Mouse (Mus musculus) neural tube, embryonic 13.5 days (tissue): ENCODE measurements around the gene Ccl3. TPM values are rescaled to one million over a fixed set of nuclear protein-coding genes. Genes with fewer than 3 reads are reported as not detected.

Experiments
- ATAC-seq: fragments of 200-750 bp; cut with Nextera tagmentation; 2 replicates; pipeline ENCODE4 v1.8.0; 2017; ENCODE audit warnings: low read depth, mild to moderate bottlenecking, moderate TSS enrichment, moderate library complexity
- H3K27ac ChIP-seq: fragments of 300-500 bp; sonication (generic); replicated peaks from 2 replicates; pipeline ENCODE4 v1.5.1; 2015; ENCODE audit warnings: moderate library complexity, mild to moderate bottlenecking, inconsistent platforms
- H3K27me3 ChIP-seq: fragments of 300-500 bp; sonication (generic); 2 replicates; pipeline ENCODE4 v1.6.1; 2015; ENCODE audit warnings: mild to moderate bottlenecking, inconsistent platforms
- H3K36me3 ChIP-seq: fragments of 300-500 bp; sonication (generic); 2 replicates; pipeline ENCODE4 v1.6.1; 2015; ENCODE audit warnings: mild to moderate bottlenecking, inconsistent platforms
- H3K4me1 ChIP-seq: fragments of 300-500 bp; sonication (generic); replicated peaks from 2 replicates; pipeline ENCODE4 v1.6.1; 2015; ENCODE audit warnings: inconsistent platforms
- H3K4me2 ChIP-seq: fragments of 300-500 bp; sonication (generic); 2 replicates; pipeline ENCODE4 v1.6.1; 2015; ENCODE audit warnings: inconsistent platforms, mild to moderate bottlenecking, moderate library complexity
- H3K4me3 ChIP-seq: fragments of 300-500 bp; sonication (generic); 2 replicates; pipeline ENCODE4 v1.5.1; 2015; ENCODE audit warnings: mild to moderate bottlenecking, inconsistent platforms
- H3K9ac ChIP-seq: fragments of 300-500 bp; sonication (generic); 2 replicates; pipeline ENCODE4 v1.6.1; 2015; ENCODE audit warnings: moderate library complexity, mild to moderate bottlenecking, inconsistent platforms
- H3K9me3 ChIP-seq: fragments of 300-500 bp; sonication (generic); 2 replicates; pipeline ENCODE4 v1.6.1; 2016; ENCODE audit warnings: inconsistent platforms
- WGBS: fragments of 180-500 bp; shearing (Covaris S2); methylation state at CpG from one replicate; pipeline ENCODE4 v1.1.7; 2015; 5-methylcytosine and 5-hydroxymethylcytosine counted together
- polyA plus RNA-seq: library from polyadenylated mRNA; unstranded; fragments of >200 nt; fragmentation: Nextera tagmentation; extraction: Ambion mirVana; gene quantifications from 2 replicates; pipeline ENCODE4 v1.2.1, GENCODE M21; 2015

Ccl3 gene
- polyA plus RNA-seq, 1 experiment from 2014 or later, result 2.0 TPM

DNA sequence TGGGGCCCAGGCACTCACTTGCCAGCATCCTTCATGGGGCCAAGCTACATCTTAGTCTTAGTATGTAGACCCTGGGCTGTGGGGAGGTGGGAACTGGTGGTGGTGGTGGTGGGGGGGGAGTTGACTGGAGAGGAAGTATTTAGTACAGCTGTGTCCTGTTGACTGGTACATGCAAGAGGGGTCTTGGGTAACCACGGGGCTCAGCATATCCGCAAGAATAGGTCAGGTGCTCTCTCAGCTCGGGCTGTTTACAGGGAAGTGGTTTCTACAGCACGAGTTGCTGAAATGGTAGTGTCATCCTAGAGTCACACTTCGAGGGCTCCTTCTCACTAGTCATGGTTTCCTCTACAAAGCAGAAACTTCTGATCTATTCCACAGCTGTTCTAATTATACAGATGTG is 9.0 kb downstream of the Ccl3 start:
- WGBS, result 87% methylated on average over 5 of the region's 5 CpGs
- no peak overlapping the region for H3K4me2 ChIP-seq
- no peaks in the 10 kb centered on the region for H3K36me3 ChIP-seq
- no peak overlapping the region for H3K4me3 ChIP-seq
- no peak overlapping the region for H3K9ac ChIP-seq
- H3K27me3 ChIP-seq, result no peaks in the 10 kb centered on the region
- no peak overlapping the region for H3K27ac ChIP-seq
- no peaks in the 10 kb centered on the region for H3K4me1 ChIP-seq
- no peaks in the 10 kb centered on the region for H3K9me3 ChIP-seq
- no peak for ATAC-seq

DNA sequence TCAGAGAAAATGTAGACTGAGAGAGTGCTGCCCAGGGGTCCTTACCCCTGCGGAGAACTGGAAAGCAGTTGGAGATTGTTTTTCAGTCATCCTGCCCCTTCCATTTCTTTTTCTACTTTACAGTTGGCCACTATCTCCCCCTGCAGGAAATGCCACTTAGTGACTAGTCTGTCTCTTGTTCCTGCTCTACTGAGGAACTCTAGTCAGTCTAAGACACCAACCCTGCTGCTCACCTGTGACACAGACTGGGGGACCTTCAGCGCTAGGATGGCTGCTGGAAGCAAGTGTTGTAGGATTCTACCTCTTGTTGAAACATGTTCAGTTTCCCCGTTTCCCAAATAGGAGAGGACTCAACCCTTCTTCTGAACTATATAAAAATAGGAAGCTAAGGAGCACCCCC is 9.6 kb downstream of the Ccl3 start:
- Histone ChIP-seq H3K9me3 (no peaks in the 10 kb centered on the region), H3K9ac (no peak overlapping the region), H3K4me2 (no peak overlapping the region), H3K36me3 (no peaks in the 10 kb centered on the region), H3K27ac (no peak overlapping the region), H3K27me3 (no peaks in the 10 kb centered on the region), H3K4me1 (no peaks in the 10 kb centered on the region), H3K4me3 (no peak overlapping the region)
- whole genome bisulfite sequencing, result 67% methylated on average over 3 of the region's 3 CpGs
- ATAC-seq, result no peak

DNA sequence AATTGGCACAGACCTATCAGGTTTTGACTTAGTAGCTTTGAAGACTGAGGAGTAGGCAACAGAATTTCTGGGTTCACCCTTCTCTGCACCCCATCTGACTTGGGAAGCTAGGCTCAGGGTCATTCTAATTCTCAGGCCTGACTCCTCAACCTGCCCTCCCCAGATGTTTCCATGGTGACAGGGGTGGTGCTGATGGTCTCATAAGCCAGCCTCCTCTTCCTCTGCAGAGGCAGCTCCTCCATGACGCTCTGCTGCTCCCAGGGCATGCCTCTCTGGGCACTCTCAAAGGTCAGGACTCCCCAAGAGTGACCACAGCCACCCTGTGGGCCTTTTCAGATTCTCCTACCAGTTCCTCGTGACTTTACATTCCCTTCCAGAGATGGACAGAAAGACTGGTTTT is 10.2 kb downstream of the Ccl3 start:
- no peaks in the 10 kb centered on the region for H3K36me3 ChIP-seq
- H3K4me3 ChIP-seq, result no peak overlapping the region
- H3K4me1 ChIP-seq, result no peaks in the 10 kb centered on the region
- no peak for ATAC-seq
- H3K27me3 ChIP-seq, result no peaks in the 10 kb centered on the region
- no peak overlapping the region for H3K4me2 ChIP-seq
- no peak overlapping the region for H3K9ac ChIP-seq
- H3K27ac ChIP-seq, result no peak overlapping the region
- H3K9me3 ChIP-seq, result no peaks in the 10 kb centered on the region
- WGBS, result 49% methylated on average over 2 of the region's 2 CpGs

DNA sequence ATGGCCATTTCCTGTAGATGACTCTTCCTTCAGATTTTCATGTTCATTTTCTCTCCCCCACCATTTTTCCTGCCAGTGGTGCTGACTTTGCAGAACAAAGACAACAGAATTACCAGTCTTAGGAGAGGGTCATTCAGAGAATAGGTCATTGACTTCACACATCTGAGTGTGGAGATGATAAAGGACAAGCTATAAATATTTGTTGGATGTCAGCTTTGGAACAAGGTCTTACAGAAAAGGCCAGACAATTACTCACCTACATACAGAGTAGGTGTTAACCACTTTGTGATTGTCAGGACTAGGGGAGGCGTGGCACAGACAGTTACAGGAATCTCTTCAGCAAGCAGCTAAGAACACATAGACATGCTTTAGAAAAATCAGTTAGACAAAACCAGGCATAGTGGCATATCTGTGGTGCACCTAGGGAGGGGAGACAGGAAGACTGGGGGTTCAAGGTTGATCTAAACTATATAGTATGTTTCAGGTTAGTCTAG is 12.4 kb downstream of the Ccl3 start:
- Histone ChIP-seq H3K27me3 (no peaks in the 10 kb centered on the region), H3K4me1 (no peaks in the 10 kb centered on the region), H3K9ac (no peak overlapping the region), H3K36me3 (no peaks in the 10 kb centered on the region), H3K4me2 (no peak overlapping the region), H3K4me3 (no peak overlapping the region), H3K9me3 (no peaks in the 10 kb centered on the region), H3K27ac (no peak overlapping the region)
- WGBS, result 74% methylated on average over 1 of the region's 1 CpGs
- no peak for ATAC-seq

DNA sequence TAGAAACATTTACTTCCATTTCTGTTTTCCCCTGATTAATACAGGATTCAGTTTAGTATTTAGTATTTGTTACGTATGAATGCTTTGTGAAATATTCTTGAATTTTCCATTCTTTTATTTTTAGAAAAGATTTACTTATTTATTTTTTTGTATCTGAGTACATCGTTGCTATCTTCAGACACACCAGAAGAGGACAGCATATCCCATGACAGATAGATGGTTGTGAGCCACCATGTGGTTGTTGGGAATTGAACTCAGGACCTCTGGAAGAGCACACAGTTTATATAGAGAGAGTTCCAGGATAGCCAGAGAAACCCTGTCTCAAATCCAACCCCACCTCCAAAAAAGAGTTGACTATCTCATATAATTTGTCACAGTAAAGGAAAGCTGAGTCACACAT is 14.3 kb downstream of the Ccl3 start:
- no peak for ATAC-seq
- H3K36me3 ChIP-seq, result no peaks in the 10 kb centered on the region

DNA sequence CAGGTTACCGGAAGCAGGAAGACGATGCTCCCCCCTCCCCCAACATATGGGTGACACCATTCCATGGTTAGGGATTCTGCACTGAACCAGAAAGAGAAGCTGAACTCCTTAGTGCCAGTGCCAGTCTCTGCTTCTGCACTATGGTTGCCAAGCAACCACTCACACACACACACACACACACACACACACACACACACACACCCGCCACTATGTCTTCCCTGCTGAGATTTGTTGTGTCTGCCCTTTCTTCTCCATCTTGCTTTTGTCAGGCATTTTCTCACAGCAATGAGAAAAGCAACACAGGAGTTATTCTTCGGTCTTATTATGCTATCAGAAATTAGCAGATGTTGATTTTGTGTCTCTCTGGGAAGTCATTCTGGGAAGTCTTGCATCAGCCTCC is 14.7 kb downstream of the Ccl3 start:
- Histone ChIP-seq H3K36me3 (no peaks in the 10 kb centered on the region), H3K9ac (no peak overlapping the region), H3K27me3 (no peaks in the 10 kb centered on the region), H3K4me2 (no peak overlapping the region), H3K4me3 (no peak overlapping the region), H3K9me3 (no peaks in the 10 kb centered on the region), H3K27ac (no peak overlapping the region), H3K4me1 (no peaks in the 10 kb centered on the region)
- no peak for ATAC-seq
- WGBS, result 55% methylated on average over 4 of the region's 4 CpGs

More for the DNA sequence above, 14.3 kb downstream of the Ccl3 start:
- WGBS, result 97% methylated on average over 2 of the region's 2 CpGs
- H3K27me3 ChIP-seq, result no peaks in the 10 kb centered on the region
- H3K4me2 ChIP-seq, result no peak overlapping the region
- H3K9me3 ChIP-seq, result no peaks in the 10 kb centered on the region
- H3K4me3 ChIP-seq, result no peak overlapping the region
- H3K27ac ChIP-seq, result no peak overlapping the region
- no peak overlapping the region for H3K9ac ChIP-seq
- no peaks in the 10 kb centered on the region for H3K4me1 ChIP-seq

DNA sequence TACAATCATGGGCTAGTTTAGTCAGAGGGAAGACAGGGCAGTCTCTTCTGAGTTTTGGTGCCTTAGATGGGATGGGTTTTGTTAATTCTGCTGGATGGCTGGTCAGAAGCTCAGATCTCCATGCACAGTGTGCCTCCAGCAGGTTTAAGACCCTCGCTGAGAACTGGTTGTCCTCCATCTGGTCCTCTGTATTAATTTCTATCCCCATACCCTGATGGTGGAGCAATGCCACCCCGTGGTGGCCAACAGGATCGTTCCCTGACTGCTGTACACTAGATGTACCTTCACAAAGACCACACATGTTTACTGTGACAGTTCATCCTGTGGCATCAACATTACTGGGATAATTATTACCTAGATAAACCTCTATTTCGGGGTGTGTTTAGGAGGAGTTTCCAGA is 16.4 kb downstream of the Ccl3 start:
- Histone ChIP-seq H3K27ac (no peak overlapping the region), H3K4me3 (no peak overlapping the region), H3K9ac (no peak overlapping the region), H3K36me3 (no peaks in the 10 kb centered on the region), H3K27me3 (no peaks in the 10 kb centered on the region), H3K4me2 (no peak overlapping the region), H3K4me1 (no peaks in the 10 kb centered on the region), H3K9me3 (no peaks in the 10 kb centered on the region)
- no peak for ATAC-seq
- WGBS, result 75% methylated on average over 4 of the region's 4 CpGs

DNA sequence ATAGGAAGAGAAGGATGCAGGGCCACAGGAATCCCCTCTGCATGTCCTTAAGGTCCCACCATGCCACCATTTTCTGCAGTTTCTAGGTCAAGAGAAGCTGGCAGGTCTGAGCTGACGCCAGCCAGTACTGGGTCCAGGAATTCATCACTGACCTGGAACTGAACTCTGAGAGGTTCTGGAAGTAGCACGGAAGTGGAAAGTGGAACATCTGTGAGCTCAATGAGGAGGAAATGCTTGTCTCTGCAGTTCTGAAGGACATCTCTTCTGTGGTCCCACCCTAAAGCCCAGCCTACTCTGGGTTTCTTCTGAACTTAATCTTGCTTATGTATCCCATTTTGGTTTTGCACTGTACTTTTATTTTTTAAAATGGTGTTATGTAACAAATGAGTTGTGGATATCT is 18.1 kb downstream of the Ccl3 start:
- Histone ChIP-seq H3K4me1 (no peaks in the 10 kb centered on the region), H3K9ac (no peak overlapping the region), H3K27me3 (no peaks in the 10 kb centered on the region), H3K4me2 (no peak overlapping the region), H3K27ac (no peak overlapping the region), H3K9me3 (no peaks in the 10 kb centered on the region), H3K36me3 (no peaks in the 10 kb centered on the region), H3K4me3 (no peak overlapping the region)
- no peak for ATAC-seq
- 89% methylated on average over 2 of the region's 2 CpGs for WGBS

DNA sequence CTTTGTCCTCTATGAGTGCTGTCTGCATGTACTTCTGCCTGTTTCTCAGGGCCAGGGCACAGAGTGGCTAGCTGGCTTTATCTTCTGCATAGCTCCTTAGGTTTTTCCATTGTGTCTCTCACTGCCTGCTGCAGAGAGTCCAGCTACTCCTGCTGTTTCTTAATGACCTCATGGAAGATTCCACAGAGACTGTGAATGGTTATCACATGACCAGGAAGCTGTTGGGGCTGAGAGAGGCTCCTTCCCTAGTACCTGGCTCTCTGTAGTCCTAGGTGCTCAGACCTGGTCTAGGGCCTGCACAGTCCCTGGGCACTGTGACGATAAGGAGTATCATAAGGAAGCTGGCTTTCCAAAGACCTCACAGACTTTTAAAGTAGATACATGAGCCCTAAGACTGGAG is 18.5 kb downstream of the Ccl3 start:
- Histone ChIP-seq H3K27ac (no peak overlapping the region), H3K27me3 (no peaks in the 10 kb centered on the region), H3K36me3 (no peaks in the 10 kb centered on the region), H3K4me2 (no peak overlapping the region), H3K9me3 (no peaks in the 10 kb centered on the region), H3K9ac (no peak overlapping the region), H3K4me1 (no peaks in the 10 kb centered on the region), H3K4me3 (no peak overlapping the region)
- 94% methylated on average over 1 of the region's 1 CpGs for WGBS
- ATAC-seq, result no peak

DNA sequence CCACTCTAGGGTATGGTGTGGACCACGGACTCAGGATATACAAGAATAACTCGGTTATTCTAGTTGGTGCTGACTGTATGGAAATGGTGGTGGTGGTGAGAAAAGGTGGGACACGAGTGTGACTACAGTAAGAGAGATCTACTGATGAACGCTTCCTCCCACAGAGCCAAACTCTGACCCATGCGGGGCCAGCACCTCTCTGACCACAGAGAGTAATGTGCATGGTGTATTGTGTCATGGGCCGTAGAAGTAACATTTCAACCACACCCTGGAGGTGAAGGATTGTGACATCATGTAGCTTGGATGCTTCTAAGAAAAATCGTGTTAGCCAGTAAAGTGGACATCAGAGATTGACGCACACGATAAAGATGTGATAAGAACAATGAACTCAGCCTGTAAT is 20.3 kb downstream of the Ccl3 start:
- no peaks in the 10 kb centered on the region for H3K4me1 ChIP-seq
- 92% methylated on average over 9 of the region's 9 CpGs for WGBS
- H3K4me2 ChIP-seq, result no peak overlapping the region
- no peak overlapping the region for H3K27ac ChIP-seq
- H3K36me3 ChIP-seq, result no peaks in the 10 kb centered on the region
- ATAC-seq, result no peak
- H3K4me3 ChIP-seq, result no peak overlapping the region
- H3K27me3 ChIP-seq, result no peaks in the 10 kb centered on the region
- no peak overlapping the region for H3K9ac ChIP-seq
- H3K9me3 ChIP-seq, result no peaks in the 10 kb centered on the region

DNA sequence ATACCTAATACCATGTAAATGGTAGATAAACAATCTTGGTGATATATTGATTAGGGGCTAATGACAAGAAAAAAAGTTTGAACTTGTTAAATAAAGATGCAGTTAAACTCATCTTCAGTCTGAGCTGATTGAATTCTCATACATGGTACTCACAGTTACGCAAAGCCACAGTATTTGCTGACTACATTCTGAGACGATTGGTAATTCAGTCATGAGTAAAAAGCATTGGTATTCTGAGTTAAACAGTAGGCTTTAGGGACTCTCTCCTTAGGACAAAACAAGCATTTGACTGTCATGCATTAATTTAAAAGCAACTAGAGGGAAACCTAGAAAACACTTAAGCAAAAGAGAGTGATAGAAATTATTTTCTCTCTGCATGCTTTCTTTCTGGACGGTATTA is 25.6 kb downstream of the Ccl3 start:
- 90% methylated on average over 3 of the region's 3 CpGs for WGBS
- ATAC-seq, result no peak
- no peaks in the 10 kb centered on the region for H3K4me1 ChIP-seq

DNA sequence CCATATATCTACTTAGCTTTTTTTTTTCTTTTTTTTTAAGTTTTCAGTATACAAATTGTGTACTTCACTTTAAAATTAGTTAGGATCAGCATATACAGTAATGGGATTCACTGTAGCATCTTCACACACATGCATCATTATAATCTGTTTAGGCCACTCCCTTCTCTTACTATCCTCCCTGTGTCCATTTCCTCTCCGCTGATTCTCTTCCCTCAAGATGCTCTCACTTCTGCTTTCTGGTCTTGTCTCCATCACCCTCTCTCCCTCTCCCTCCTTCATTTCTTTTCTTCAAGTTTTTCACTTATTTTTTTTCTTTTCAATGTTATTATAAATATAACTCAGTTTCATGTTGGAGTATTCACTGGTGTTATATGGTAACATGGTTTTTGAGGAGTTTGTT is 30.1 kb downstream of the Ccl3 start:
- no peak for ATAC-seq
- Histone ChIP-seq H3K27ac (no peak overlapping the region), H3K4me1 (no peaks in the 10 kb centered on the region), H3K9ac (no peak overlapping the region), H3K27me3 (no peaks in the 10 kb centered on the region), H3K36me3 (no peaks in the 10 kb centered on the region), H3K4me2 (no peak overlapping the region), H3K4me3 (no peak overlapping the region), H3K9me3 (no peaks in the 10 kb centered on the region)
- 94% methylated on average over 1 of the region's 1 CpGs for WGBS

More for the DNA sequence above, 25.6 kb downstream of the Ccl3 start:
- no peaks in the 10 kb centered on the region for H3K9me3 ChIP-seq
- H3K4me2 ChIP-seq, result no peak overlapping the region
- no peak overlapping the region for H3K9ac ChIP-seq
- no peak overlapping the region for H3K4me3 ChIP-seq
- no peaks in the 10 kb centered on the region for H3K36me3 ChIP-seq
- H3K27me3 ChIP-seq, result no peaks in the 10 kb centered on the region
- no peak overlapping the region for H3K27ac ChIP-seq

DNA sequence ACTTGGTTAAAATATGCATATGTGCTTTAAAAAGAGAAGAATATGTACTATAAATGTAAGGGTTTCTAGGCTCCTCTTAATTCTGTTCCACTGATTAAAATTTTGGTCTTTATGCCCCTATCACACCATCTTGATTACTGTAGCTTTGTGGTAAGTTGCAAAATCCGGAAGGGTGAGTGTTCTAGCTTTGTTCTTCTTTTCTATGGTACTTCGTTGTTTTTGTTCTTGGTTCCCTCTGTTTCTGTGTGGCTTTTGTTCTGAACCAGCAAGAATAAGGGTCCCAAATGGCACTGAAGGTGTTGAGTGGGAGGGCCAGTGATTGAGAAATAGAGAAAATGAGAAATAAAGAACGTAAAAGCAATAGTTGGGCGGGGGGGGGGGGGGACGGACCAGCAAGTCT is 30.9 kb downstream of the Ccl3 start:
- H3K4me1 ChIP-seq, result no peaks in the 10 kb centered on the region
- no peak overlapping the region for H3K9ac ChIP-seq
- no peak for ATAC-seq
- 61% methylated on average over 5 of the region's 5 CpGs for WGBS
- no peaks in the 10 kb centered on the region for H3K36me3 ChIP-seq
- H3K27me3 ChIP-seq, result no peaks in the 10 kb centered on the region
- H3K9me3 ChIP-seq, result no peaks in the 10 kb centered on the region
- no peak overlapping the region for H3K27ac ChIP-seq
- H3K4me2 ChIP-seq, result no peak overlapping the region
- no peak overlapping the region for H3K4me3 ChIP-seq
